Mouse (Mus musculus) leukemia stem cell, adult 10-12 weeks (primary cell): Measurements from ENCODE around the gene Olfr1145. TPM values are rescaled to one million over a fixed set of nuclear protein-coding genes. Genes with fewer than 3 reads are reported as not detected.

Source experiments
- polyA plus RNA-seq: library from polyadenylated mRNA; stranded (reverse); fragments of >175 nt; gene quantifications from 2 replicates; pipeline ENCODE4 v1.2.3, GENCODE M21; 2012; ENCODE audit warnings: low replicate concordance

Olfr1145 gene
- polyA plus RNA-seq, result not detected in 2 replicates

DNA sequence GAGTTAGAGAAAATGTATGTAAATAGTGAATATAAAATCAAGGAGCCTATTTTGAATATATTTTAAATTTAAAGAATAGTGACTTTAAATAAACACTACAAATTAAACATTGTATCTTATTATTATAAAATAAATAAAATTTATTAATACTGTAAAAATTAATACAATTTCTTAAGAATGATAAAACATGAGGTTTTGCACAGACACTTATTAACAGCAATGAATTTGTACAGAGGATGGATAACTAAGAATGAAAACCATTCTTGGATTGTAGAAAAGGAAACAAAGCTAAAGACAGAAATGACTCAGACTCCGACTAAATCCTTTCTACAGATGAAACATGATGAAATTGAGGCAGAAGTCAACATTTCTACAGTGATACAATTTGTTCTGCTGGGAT, at the start of gene Olfr1145:
TSS of gene Olfr1145 (plus strand) at position 301 of the 400 bp plus-strand sequence.

DNA sequence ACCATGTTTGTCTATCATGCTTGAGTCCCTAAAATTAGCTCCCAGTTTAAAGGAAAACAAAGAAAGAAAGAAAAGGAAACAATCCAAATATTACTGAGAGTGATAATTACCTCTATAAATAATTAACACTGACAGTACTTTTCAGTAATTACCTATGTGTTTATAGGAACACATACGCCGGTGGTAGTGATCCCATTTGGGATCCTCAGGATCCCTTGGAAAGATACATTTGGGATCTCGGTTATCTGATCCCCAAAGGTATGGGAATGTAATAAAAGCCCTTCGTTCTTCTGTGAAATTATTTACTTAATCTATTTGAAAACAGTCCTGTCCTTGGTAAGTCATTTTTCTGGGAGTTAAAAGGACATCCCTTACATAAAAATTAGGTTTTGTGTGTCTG, 30.4 kb upstream of the Olfr1145 start, which contains the start of gene Olfr152:
TSS of gene Olfr152 (plus strand) at position 301 of the 400 bp plus-strand sequence.

DNA sequence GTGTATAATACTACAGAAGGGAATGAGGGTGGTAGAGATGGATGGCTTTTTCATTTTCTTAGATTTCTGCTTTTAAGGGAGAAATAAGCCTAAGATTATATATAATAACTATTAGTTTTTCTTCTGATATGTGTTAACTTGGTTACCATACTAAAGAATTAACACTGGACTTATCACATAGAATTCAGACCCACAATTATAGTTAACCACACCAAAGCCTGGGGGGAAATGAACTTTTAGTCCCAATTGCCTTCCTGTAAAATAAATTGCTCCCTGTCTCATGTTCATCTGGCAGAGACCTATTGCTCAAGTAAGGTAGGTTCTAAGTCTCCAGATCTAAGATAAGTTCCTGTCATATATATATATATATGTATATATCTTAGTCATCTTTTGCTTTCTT, 9.3 kb upstream of the Olfr1145 start, which contains the start of gene Olfr1143:
TSS of gene Olfr1143 (plus strand) at position 301 of the 400 bp plus-strand sequence.

DNA sequence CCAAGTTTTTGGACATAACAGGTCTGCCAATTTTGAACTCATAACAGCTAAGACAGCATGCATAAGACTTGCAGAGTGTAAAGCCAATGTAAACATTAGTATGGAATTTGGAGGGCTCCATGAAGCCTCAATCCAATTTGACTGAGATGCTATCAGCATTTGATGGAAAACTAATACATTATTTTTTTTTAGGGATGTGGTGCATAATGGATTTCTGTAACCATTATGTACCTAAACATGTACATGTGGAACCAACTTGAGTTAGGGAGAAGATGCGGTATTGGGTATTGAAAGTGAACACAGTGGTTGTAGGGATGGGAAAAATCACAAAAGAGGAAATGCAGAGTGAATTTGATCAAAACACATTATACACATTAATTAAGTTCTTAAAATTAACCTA, 20.6 kb downstream of the Olfr1145 start, which contains the start of gene Olfr1148:
TSS of gene Olfr1148 (plus strand) at position 301 of the 400 bp plus-strand sequence.

DNA sequence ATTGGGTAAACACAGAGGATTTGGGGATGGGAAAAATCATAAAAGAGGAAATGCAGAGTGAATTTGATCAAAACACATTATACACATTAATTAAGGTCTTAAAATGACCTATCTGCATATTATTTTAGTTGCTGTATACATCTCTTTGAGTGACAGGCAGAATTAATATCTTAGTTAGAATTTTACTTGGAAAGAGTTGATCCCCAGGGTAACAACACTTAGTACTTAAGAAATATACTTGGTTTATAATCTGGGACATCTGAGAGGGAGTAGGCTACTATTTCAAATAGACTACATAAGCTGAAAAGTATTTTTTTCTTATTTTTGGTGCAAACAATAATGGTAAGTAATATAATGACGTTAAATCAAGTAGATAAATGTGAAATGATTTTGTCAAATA, 34.1 kb downstream of the Olfr1145 start, which contains the start of gene Olfr1150-ps1:
TSS of gene Olfr1150-ps1 (plus strand) at position 301 of the 400 bp plus-strand sequence.

DNA sequence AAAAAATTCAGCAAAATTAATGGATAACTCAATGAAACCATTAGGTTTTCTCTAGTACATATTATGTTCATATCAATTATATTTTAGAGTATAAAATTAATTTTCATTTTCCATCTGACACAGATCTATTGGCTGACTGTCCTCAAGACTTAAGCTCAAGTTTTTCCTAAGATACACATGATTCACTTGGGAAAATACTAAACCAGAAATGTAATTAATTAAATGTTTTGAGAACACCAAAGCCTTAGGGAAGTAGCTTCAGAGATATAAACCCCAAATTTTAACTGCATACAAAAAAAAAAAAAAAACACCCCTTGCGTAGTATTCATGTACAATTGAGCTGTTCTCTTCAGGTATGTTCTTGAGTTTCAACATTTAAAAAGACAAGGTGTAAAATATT, 45.9 kb downstream of the Olfr1145 start, which contains the start of gene Olfr1151:
TSS of gene Olfr1151 (plus strand) at position 301 of the 400 bp plus-strand sequence.

Other genes starting within 250 kb of the Olfr1145 start
- gene Olfr1129, start 235.9 kb upstream of the Olfr1145 start, polyA plus RNA-seq, result not detected in 2 replicates
- 0.07 TPM in 1 of 2 replicates, not detected in the other for gene Olfr1130, start 203.6 kb upstream of the Olfr1145 start, polyA plus RNA-seq
- gene Olfr1131, start 182.7 kb upstream of the Olfr1145 start, polyA plus RNA-seq, result not detected in 2 replicates
- not detected in 2 replicates for gene Olfr1132, start 172.3 kb upstream of the Olfr1145 start, polyA plus RNA-seq
- not detected in 2 replicates for gene Olfr1133, start 162.4 kb upstream of the Olfr1145 start, polyA plus RNA-seq
- not detected in 2 replicates for gene Olfr1134, start 151.4 kb upstream of the Olfr1145 start, polyA plus RNA-seq
- not detected in 2 replicates for gene Olfr1135, start 136.2 kb upstream of the Olfr1145 start, polyA plus RNA-seq
- not detected in 2 replicates for gene Olfr1136, start 115.9 kb upstream of the Olfr1145 start, polyA plus RNA-seq
- gene Olfr1137, start 96.6 kb upstream of the Olfr1145 start, polyA plus RNA-seq, result not detected in 2 replicates
- gene Olfr1138, start 69.8 kb upstream of the Olfr1145 start, polyA plus RNA-seq, result not detected in 2 replicates
- gene Olfr1140, start 66.1 kb upstream of the Olfr1145 start, polyA plus RNA-seq, result not detected in 2 replicates
- not detected in 2 replicates for gene Olfr1141, start 55.8 kb upstream of the Olfr1145 start, polyA plus RNA-seq
- gene Olfr152, start 30.3 kb upstream of the Olfr1145 start, polyA plus RNA-seq, result not detected in 2 replicates
- not detected in 2 replicates for gene Olfr1143, start 9.2 kb upstream of the Olfr1145 start, polyA plus RNA-seq
- gene Olfr1148, start 20.7 kb downstream of the Olfr1145 start, polyA plus RNA-seq, result not detected in 2 replicates
- not detected in 2 replicates for gene Olfr1150-ps1, start 34.2 kb downstream of the Olfr1145 start, polyA plus RNA-seq
- not detected in 2 replicates for gene Olfr1151, start 46.0 kb downstream of the Olfr1145 start, polyA plus RNA-seq
- not detected in 2 replicates for gene Olfr1152, start 56.7 kb downstream of the Olfr1145 start, polyA plus RNA-seq
- gene Olfr1153, start 85.1 kb downstream of the Olfr1145 start, polyA plus RNA-seq, result not detected in 2 replicates
- gene Olfr1154, start 95.3 kb downstream of the Olfr1145 start, polyA plus RNA-seq, result not detected in 2 replicates
- gene Olfr1155, start 135.3 kb downstream of the Olfr1145 start, polyA plus RNA-seq, result not detected in 2 replicates
- gene Olfr1156, start 143.3 kb downstream of the Olfr1145 start, polyA plus RNA-seq, result not detected in 2 replicates
- gene Olfr1157, start 158.5 kb downstream of the Olfr1145 start, polyA plus RNA-seq, result not detected in 2 replicates
- not detected in 2 replicates for gene Olfr74, start 164.8 kb downstream of the Olfr1145 start, polyA plus RNA-seq
- not detected in 2 replicates for gene Olfr1158, start 180.3 kb downstream of the Olfr1145 start, polyA plus RNA-seq
- gene Olfr1160, start 198.4 kb downstream of the Olfr1145 start, polyA plus RNA-seq, result not detected in 2 replicates
- gene Olfr1161, start 213.0 kb downstream of the Olfr1145 start, polyA plus RNA-seq, result not detected in 2 replicates
- not detected in 2 replicates for gene Olfr73, start 227.9 kb downstream of the Olfr1145 start, polyA plus RNA-seq
- not detected in 2 replicates for gene Olfr1162, start 241.3 kb downstream of the Olfr1145 start, polyA plus RNA-seq